Mouse (Mus musculus) intestine, embryonic 15.5 days (tissue): ENCODE measurements around the gene Crat. TPM values are rescaled to one million over a fixed set of nuclear protein-coding genes. Genes with fewer than 3 reads are reported as not detected.

Experiments used
- ATAC-seq: fragments of 200-750 bp; cut with Nextera tagmentation; 2 replicates; pipeline ENCODE4 v1.8.0; 2017; ENCODE audit warnings: moderate TSS enrichment, moderate library complexity
- H3K27ac ChIP-seq: fragments of 300-500 bp; sonication (generic); 2 replicates; pipeline ENCODE4 v1.5.1; 2015; ENCODE audit warnings: mild to moderate bottlenecking, inconsistent platforms
- H3K27me3 ChIP-seq: fragments of 300-500 bp; sonication (generic); replicated peaks from 2 replicates; pipeline ENCODE4 v1.6.1; 2015; ENCODE audit warnings: inconsistent platforms
- H3K36me3 ChIP-seq: fragments of 300-500 bp; sonication (generic); 2 replicates; pipeline ENCODE4 v1.6.1; 2015; ENCODE audit warnings: inconsistent platforms
- H3K4me1 ChIP-seq: fragments of 300-500 bp; sonication (generic); replicated peaks from 2 replicates; pipeline ENCODE4 v1.6.1; 2015; ENCODE audit warnings: inconsistent platforms
- H3K4me2 ChIP-seq: fragments of 300-500 bp; sonication (generic); replicated peaks from 2 replicates; pipeline ENCODE4 v1.6.1; 2015; ENCODE audit warnings: mild to moderate bottlenecking, inconsistent platforms
- H3K4me3 ChIP-seq: fragments of 300-500 bp; sonication (generic); replicated peaks from 2 replicates; pipeline ENCODE4 v1.5.1; 2015; ENCODE audit warnings: inconsistent platforms
- H3K9ac ChIP-seq: fragments of 300-500 bp; sonication (generic); 2 replicates; pipeline ENCODE4 v1.6.1; 2015; ENCODE audit warnings: inconsistent platforms
- H3K9me3 ChIP-seq: fragments of 300-500 bp; sonication (generic); 2 replicates; pipeline ENCODE4 v1.6.1; 2016; ENCODE audit warnings: inconsistent platforms
- WGBS: fragments of 180-500 bp; shearing (Covaris S2); methylation state at CpG from one replicate; pipeline ENCODE4 v1.1.7; 2015; 5-methylcytosine and 5-hydroxymethylcytosine counted together
- polyA plus RNA-seq: library from polyadenylated mRNA; unstranded; fragments of >200 nt; fragmentation: Nextera tagmentation; extraction: Ambion mirVana; gene quantifications from 2 replicates; pipeline ENCODE4 v1.2.1, GENCODE M21; 2015

Crat gene
- polyA plus RNA-seq, 1 experiment from 2014 or later = 19.6 TPM

DNA sequence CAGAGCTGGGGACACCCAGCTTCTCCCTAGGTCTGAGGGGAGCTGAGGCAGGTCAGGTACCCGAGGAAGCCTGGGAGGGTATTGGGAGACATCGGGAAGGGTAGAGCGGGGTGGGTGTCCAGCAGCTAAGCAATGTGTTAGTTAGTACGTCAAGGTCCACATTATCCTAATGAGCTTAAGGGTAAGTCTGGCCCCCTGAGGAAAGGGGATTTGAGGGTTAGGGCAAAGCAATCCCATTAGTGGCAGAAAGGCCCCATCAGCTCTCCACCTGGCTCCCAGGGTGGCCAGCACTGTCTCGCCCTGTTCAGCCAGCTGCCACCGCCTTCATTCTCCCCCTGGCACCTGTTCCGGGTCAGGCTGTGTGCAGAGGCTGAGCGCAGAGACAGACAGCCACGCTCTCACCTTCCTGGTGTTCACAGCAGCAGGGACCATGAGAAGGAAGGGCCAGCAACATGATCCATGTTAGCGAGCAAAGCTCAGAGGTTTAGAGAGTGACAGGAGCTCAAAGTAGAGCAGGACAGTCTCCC, 17.6 kb downstream of the Crat start:
- Histone ChIP-seq H3K4me3 (no peak overlapping the region), H3K4me2 (no peak overlapping the region), H3K9me3 (no peaks in the 10 kb centered on the region), H3K9ac (no peak overlapping the region), H3K4me1 (peaks cover 15% of the 10 kb centered on the region), H3K27me3 (no peaks in the 10 kb centered on the region), H3K27ac (no peak overlapping the region), H3K36me3 (peaks cover 29% of the 10 kb centered on the region)
- WGBS = 88% methylated on average over 10 of the region's 10 CpGs
- ATAC-seq = no peak

- Histone ChIP-seq H3K9me3 (no peaks in the 10 kb centered on the region), H3K4me2 (no peak overlapping the region), H3K4me1 (peaks cover 15% of the 10 kb centered on the region), H3K36me3 (peaks cover 29% of the 10 kb centered on the region), H3K4me3 (no peak overlapping the region), H3K27me3 (no peaks in the 10 kb centered on the region), H3K9ac (no peak overlapping the region), H3K27ac (no peak overlapping the region)
- ATAC-seq = no peak
- 78% methylated on average over 7 of the region's 7 CpGs for WGBS
Measured at GRCm38 (mm10) chr2:30396246-30396645, 19.4 kb downstream of the Crat start.

DNA sequence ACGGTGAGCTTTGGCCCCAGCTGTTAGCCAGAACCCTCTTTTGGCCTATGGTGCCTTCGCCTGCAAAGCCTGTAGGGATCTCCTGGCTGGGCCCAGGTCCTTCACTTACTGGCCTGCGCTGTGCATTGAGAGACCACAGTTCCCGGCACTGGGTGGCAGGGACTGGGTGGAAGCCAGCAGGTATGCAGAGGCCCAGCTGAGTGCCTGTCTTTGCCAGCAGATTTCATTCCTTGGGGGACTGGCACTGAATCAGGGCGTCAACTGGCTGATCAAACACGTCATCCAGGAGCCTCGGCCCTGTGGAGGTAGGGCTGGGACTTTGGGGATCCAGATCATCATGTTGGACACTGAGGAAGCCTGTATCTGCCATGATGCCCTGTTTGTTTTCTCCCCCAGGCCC, 19.9 kb downstream of the Crat start:
- no peak overlapping the region for H3K4me3 ChIP-seq
- peaks cover 15% of the 10 kb centered on the region for H3K4me1 ChIP-seq
- WGBS = 89% methylated on average over 7 of the region's 7 CpGs
- H3K27ac ChIP-seq = no peak overlapping the region
- ATAC-seq = no peak
- H3K9me3 ChIP-seq = no peaks in the 10 kb centered on the region
- no peaks in the 10 kb centered on the region for H3K27me3 ChIP-seq
- H3K36me3 ChIP-seq = peaks cover 29% of the 10 kb centered on the region
- no peak overlapping the region for H3K4me2 ChIP-seq
- no peak overlapping the region for H3K9ac ChIP-seq

- peak overlapping the region; percentile 93 for H3K27ac ChIP-seq
- peak overlapping the region; percentile 74 for H3K9ac ChIP-seq
- 27% methylated on average over 1 of the region's 1 CpGs for WGBS
- peak overlapping the region; percentile 82 for H3K4me2 ChIP-seq
- H3K9me3 ChIP-seq = no peaks in the 10 kb centered on the region
- peaks cover 11% of the 10 kb centered on the region for H3K36me3 ChIP-seq
- ATAC-seq = peak; percentile 5; the same call in 1 of the 2 replicates
- peak overlapping the region; percentile 79 for H3K4me3 ChIP-seq
- peaks cover 15% of the 10 kb centered on the region for H3K4me1 ChIP-seq
- H3K27me3 ChIP-seq = no peaks in the 10 kb centered on the region
Measured at GRCm38 (mm10) chr2:30393370-30393656, 22.3 kb downstream of the Crat start.

GRCm38 (mm10) chr2:30392577-30393369, 22.8 kb downstream of the Crat start:
- H3K4me2 ChIP-seq = peak overlapping the region; percentile 82
- no peaks in the 10 kb centered on the region for H3K27me3 ChIP-seq
- H3K9ac ChIP-seq = peak overlapping the region; percentile 74
- H3K4me3 ChIP-seq = peak overlapping the region; percentile 79
- under 1% methylated on average over 54 of the region's 54 CpGs for WGBS
- peak; percentile 82 for ATAC-seq
- H3K4me1 ChIP-seq = peaks cover 15% of the 10 kb centered on the region
- H3K27ac ChIP-seq = peak overlapping the region; percentile 93
- no peaks in the 10 kb centered on the region for H3K9me3 ChIP-seq
- H3K36me3 ChIP-seq = peaks cover 8% of the 10 kb centered on the region

DNA sequence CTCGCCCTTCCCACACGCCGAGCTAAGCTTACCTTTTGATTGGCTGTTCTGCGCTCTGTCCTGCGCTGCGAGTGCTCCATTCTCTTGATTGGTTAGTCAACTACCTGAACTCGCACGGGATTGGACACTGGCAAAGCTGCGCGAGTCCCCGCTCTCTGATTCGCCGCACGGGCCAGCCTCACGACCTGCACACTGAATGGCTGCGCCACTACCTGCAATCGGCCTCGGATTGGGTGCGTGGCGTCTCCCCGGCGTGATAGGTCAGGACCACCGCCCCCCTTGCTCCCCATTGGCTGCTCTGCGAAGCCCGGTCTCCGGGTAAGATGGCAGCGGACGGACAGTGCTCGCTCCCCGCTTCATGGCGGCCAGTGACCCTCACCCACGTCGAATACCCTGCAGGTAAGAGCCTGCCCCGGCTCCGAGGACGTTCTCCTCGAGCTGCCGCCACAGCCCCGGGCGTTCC, 23.5 kb downstream of the Crat start, which contains the start of gene Dolpp1:
Gene Dolpp1, plus strand, starts transcription at position 141 of the 463 bp plus-strand sequence.
- WGBS = under 1% methylated on average over 40 of the region's 40 CpGs
- peak within 1 kb of the TSS; percentile 93 for H3K27ac ChIP-seq
- peak within 1 kb of the TSS; percentile 74 for H3K9ac ChIP-seq
- H3K4me1 ChIP-seq = peaks cover 15% of the 10 kb centered on the region
- peak within 1 kb of the TSS; percentile 82 for H3K4me2 ChIP-seq
- H3K9me3 ChIP-seq = no peaks in the 10 kb centered on the region
- H3K4me3 ChIP-seq = peak within 1 kb of the TSS; percentile 79
- ATAC-seq = peak; percentile 96
- H3K27me3 ChIP-seq = no peaks in the 10 kb centered on the region
- peaks cover 5% of the 10 kb centered on the region for H3K36me3 ChIP-seq

- no peak overlapping the region for H3K4me3 ChIP-seq
- H3K27me3 ChIP-seq = no peaks in the 10 kb centered on the region
- H3K9ac ChIP-seq = no peak overlapping the region
- ATAC-seq = no peak
- peaks cover 8% of the 10 kb centered on the region for H3K4me1 ChIP-seq
- no peaks in the 10 kb centered on the region for H3K9me3 ChIP-seq
- H3K36me3 ChIP-seq = no peaks in the 10 kb centered on the region
- WGBS = 87% methylated on average over 2 of the region's 2 CpGs
- H3K27ac ChIP-seq = no peak overlapping the region
- H3K4me2 ChIP-seq = no peak overlapping the region
Measured at GRCm38 (mm10) chr2:30389000-30389399, 26.6 kb downstream of the Crat start.

- Histone ChIP-seq H3K9me3 (no peaks in the 10 kb centered on the region), H3K9ac (no peak overlapping the region), H3K4me3 (no peak overlapping the region), H3K36me3 (peaks cover 12% of the 10 kb centered on the region), H3K4me2 (no peak overlapping the region), H3K4me1 (no peaks in the 10 kb centered on the region), H3K27me3 (no peaks in the 10 kb centered on the region), H3K27ac (no peak overlapping the region)
- no peak for ATAC-seq
- WGBS = 85% methylated on average over 9 of the region's 9 CpGs
Measured at GRCm38 (mm10) chr2:30386913-30387312, 28.7 kb downstream of the Crat start.

DNA sequence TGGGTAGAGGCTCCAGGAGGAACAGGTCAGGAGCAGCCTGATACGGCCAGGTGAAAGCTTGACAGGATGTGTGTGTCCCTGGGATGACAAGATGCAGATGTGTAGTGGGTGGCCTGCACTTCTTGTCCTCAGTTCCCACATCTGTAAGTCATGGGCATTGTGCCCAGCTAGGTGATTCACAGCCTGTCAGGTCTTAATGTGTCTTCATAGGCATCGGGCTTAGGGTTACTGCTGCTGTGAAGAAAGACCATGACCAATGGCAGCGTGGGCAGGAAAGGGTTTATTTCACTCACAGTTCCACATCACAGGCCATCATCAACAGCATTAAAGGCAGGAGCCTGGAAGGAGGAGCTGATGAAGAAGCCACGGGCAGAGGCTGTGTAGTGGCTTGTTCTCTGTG, 30.0 kb downstream of the Crat start:
- Histone ChIP-seq H3K9ac (no peak overlapping the region), H3K27me3 (no peaks in the 10 kb centered on the region), H3K9me3 (no peaks in the 10 kb centered on the region), H3K27ac (no peak overlapping the region), H3K4me3 (no peak overlapping the region), H3K36me3 (peaks cover 15% of the 10 kb centered on the region), H3K4me2 (no peak overlapping the region), H3K4me1 (no peaks in the 10 kb centered on the region)
- no peak for ATAC-seq
- WGBS = 84% methylated on average over 4 of the region's 4 CpGs

GRCm38 (mm10) chr2:30384814-30385213, 30.8 kb downstream of the Crat start:
- peaks cover 15% of the 10 kb centered on the region for H3K36me3 ChIP-seq
- no peak overlapping the region for H3K4me3 ChIP-seq
- H3K4me2 ChIP-seq = no peak overlapping the region
- H3K9me3 ChIP-seq = no peaks in the 10 kb centered on the region
- no peaks in the 10 kb centered on the region for H3K4me1 ChIP-seq
- no peak overlapping the region for H3K27ac ChIP-seq
- ATAC-seq = no peak
- 75% methylated on average over 5 of the region's 5 CpGs for WGBS
- no peak overlapping the region for H3K9ac ChIP-seq
- no peaks in the 10 kb centered on the region for H3K27me3 ChIP-seq

- no peak for ATAC-seq
- WGBS = 91% methylated on average over 4 of the region's 4 CpGs
Measured at GRCm38 (mm10) chr2:30381377-30381725, 34.3 kb downstream of the Crat start.

DNA sequence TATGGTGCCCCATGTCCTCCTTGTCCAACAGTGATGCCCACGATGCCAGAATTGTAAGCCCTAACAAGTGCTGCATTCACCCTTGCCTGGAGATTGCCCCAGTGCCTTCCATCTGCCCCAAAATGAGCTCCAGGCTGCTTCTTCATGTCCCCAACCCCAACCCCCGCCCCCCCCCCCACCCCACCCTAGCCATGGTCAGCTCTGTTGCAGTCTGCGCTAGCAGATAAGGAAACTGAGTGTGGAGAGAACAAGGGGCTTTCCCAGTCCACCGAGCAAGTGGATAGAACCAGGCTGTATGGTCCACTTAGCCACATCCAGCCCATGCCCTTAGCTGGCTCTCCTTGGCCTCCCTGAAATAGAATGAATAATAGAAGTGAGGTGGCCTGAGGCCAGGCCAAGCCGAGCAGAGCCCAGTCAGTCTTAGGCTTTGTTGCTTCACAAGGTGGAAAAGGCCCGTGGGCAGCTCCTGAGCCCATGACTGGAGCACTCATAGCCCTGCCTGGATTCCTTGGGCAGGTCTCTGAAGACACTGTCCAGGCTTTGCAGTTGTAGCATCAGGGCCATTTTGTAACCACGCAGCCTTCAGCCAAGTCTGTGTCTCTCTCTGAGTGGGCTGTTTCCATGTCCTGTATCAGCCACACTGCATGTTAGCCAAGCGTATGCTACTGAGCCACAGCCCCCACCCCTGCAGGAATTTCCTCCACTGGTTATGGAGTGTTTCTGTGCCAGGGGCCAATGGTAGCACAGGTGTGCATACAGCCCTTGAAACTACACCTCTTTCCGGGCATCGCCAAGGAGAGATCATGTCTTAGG, 34.8 kb downstream of the Crat start:
- ATAC-seq = no peak
- H3K4me1 ChIP-seq = no peaks in the 10 kb centered on the region
- no peak overlapping the region for H3K27ac ChIP-seq
- H3K9me3 ChIP-seq = no peaks in the 10 kb centered on the region
- no peak overlapping the region for H3K4me2 ChIP-seq
- no peak overlapping the region for H3K4me3 ChIP-seq
- H3K36me3 ChIP-seq = peaks cover 37% of the 10 kb centered on the region
- 86% methylated on average over 10 of the region's 10 CpGs for WGBS
- H3K9ac ChIP-seq = no peak overlapping the region
- H3K27me3 ChIP-seq = no peaks in the 10 kb centered on the region

More at GRCm38 (mm10) chr2:30381377-30381725, 34.3 kb downstream of the Crat start:
- Histone ChIP-seq H3K4me1 (no peaks in the 10 kb centered on the region), H3K9me3 (no peaks in the 10 kb centered on the region), H3K4me3 (no peak overlapping the region), H3K27me3 (no peaks in the 10 kb centered on the region), H3K4me2 (no peak overlapping the region), H3K27ac (no peak overlapping the region), H3K36me3 (peaks cover 32% of the 10 kb centered on the region), H3K9ac (no peak overlapping the region)
